Mouse (Mus musculus) mouse embryonic stem cell (cell line): Measurements from ENCODE around the gene Galnt4.
"Not testable (repeated sequence)": the region's sequence is repeated elsewhere in the genome, so short reads cannot be mapped to it uniquely, and the experiment has no call there.

Source experiments
- in situ Hi-C, 2 experiments: fragments of 300-500 bp; cut with MboI; formaldehyde crosslinking; loops; 1 replicate in 1 of 2; 3 replicates in 1 of 2; pipeline ENCODE4 v1.14.3; 2019 to 2020; ENCODE audit warnings: low sequenced_read_pairs in 2 of 2, low pct_unique_long_range_greater_than_20kb in 1 of 2, mixed read lengths in 1 of 2; ENCODE audit not compliant: unreplicated experiment in 1 of 2

Gene Galnt4

DNA sequence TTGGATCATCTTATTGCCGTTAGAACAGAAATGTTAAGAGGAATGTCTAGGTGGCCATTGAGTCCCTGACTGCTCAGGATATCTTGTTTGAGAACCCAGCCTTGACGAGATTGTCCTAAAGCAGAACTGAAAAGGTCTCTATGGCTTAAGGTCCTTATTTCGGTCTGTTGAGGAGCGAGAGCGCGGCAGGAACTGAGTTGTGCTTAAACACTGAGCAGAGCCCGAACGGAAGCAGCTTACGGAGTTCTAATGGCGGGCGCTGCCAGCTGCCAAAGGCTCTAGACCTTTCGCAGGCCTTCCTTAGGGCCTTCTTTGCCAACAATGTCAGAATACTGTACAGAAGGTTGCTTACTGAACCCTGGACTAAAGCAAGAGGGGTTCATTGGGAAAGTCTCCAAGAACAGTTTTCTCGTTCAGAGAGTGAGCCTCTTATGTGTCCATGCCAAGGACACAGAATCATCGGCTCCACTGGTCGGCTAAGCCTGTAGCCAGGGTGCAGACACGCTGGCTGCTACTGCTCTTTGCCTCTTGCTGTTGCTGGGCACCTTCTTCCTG, 25.4 kb downstream of the Galnt4 start:
- in situ Hi-C loops, result no loop called here

- in situ Hi-C loops, result no loop called here
These were observed 28.4 kb downstream of the Galnt4 start for GRCm38 (mm10) chr10:99136337-99136736.

GRCm38 (mm10) chr10:99145611-99146010, 37.7 kb downstream of the Galnt4 start:
- in situ Hi-C loops, result no loop called here

- in situ Hi-C loops, result no loop called here
These were observed 38.6 kb downstream of the Galnt4 start for GRCm38 (mm10) chr10:99146596-99146995.

GRCm38 (mm10) chr10:99150016-99150415, 42.1 kb downstream of the Galnt4 start:
- in situ Hi-C loops, result no loop called here

DNA sequence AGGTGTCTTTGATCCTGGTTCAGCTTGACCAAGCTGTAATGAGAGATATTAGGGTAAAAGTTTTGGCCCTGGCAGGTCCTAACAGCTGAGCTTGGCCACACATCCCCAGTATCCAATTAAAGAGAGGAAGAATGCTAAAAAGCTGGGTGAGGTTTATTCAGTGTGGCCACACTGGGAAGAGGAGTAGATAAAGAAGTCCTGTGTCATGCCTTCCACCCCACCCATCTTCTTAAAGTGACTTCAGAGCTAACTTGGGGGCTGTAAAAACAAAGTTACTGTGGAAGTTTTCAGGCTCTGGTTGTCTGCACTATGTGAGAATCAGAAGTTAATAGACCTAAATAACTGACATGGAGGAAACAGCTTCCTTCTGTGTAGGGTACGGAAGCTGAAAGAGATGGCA, 43.6 kb downstream of the Galnt4 start:
- in situ Hi-C loops, result no loop called here

DNA sequence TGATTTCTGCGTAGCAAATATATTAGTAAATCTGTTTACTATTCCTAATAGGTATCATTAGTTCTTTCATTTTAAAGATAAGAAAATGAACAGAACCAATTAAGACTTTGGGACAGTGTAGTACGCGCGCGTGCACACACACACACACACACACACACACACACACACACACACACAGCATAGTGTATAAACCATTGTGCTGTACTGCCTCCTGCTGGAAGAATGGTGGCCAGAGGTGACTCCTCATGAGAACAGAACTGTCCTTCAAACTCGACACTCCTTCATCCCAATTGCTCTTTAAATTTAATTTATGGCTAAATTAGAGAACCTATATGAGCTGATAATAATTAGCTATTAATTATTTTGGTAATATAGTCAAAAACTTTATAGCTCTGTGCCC, 44.1 kb downstream of the Galnt4 start:
- in situ Hi-C loops, result no loop called here

- in situ Hi-C loops, result no loop called here
These were observed 46.7 kb downstream of the Galnt4 start for GRCm38 (mm10) chr10:99154635-99155034.

DNA sequence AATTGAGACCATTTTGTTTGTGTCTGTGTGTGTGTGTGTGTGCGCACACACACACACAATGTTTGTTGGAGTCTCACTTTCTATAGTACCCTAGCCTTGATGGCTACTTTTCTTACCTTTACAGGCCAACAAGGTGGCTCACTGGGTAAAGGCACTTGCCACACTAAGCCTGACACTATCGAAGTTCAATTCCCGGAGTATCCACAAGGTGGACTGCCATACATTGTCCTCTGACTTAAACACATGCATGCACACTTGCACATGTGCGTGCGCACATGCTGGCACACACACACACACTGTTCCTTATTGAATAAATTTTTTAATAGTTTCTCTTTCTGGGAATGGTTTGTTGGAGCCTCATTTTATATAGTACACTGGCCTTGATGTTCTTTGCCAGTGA, 48.8 kb downstream of the Galnt4 start:
- in situ Hi-C loops, result no loop called here

- in situ Hi-C loops, result not testable (repeated sequence)
These were observed 49.7 kb downstream of the Galnt4 start for GRCm38 (mm10) chr10:99157697-99158096.

GRCm38 (mm10) chr10:99161987-99162582, 54.1 kb downstream of the Galnt4 start:
- in situ Hi-C loops, result no loop called here
